Mouse (Mus musculus) ES-E14 (cell line): Measurements from ENCODE around the gene Kpnb1.

Source experiments
- CHD2 ChIP-seq: IDR thresholded peaks from 2 replicates; pipeline ENCODE4 v1.6.1; 2014; ENCODE audit warnings: mild to moderate bottlenecking, low read depth, low read length, inconsistent platforms
- ZC3H11A ChIP-seq: IDR thresholded peaks from 2 replicates; pipeline ENCODE4 v1.6.1; 2012; ENCODE audit warnings: low read depth, mild to moderate bottlenecking, inconsistent platforms, low read length, borderline replicate concordance
- ZNF384 ChIP-seq: IDR thresholded peaks from 2 replicates; pipeline ENCODE4 v1.6.1; 2012; ENCODE audit warnings: low read depth, low read length, inconsistent platforms

GRCm38 (mm10) chr11:97210728-97211400 lies 23.2 kb upstream of the Kpnb1 start:
- no peak for TF ChIP-seq ZC3H11A
- no peak for TF ChIP-seq ZNF384
- no peak for TF ChIP-seq CHD2
